Mouse (Mus musculus): ENCODE measurements at regions not wholly inside any gene's neighbourhood (a gene's known extent, or its start where the extent isn't known, plus 50 kb on each side); places are given as distances from the start of the nearest gene placed in this dataset.

- ATAC-seq (ENCODE audit: extremely low read depth, insufficient number of reproducible peaks, low FRiP score, poor library complexity, severe bottlenecking), result no peak
Measured at GRCm38 (mm10) chr10:118743831-118744230, 126.2 kb downstream of the Dyrk2 start.

DNA sequence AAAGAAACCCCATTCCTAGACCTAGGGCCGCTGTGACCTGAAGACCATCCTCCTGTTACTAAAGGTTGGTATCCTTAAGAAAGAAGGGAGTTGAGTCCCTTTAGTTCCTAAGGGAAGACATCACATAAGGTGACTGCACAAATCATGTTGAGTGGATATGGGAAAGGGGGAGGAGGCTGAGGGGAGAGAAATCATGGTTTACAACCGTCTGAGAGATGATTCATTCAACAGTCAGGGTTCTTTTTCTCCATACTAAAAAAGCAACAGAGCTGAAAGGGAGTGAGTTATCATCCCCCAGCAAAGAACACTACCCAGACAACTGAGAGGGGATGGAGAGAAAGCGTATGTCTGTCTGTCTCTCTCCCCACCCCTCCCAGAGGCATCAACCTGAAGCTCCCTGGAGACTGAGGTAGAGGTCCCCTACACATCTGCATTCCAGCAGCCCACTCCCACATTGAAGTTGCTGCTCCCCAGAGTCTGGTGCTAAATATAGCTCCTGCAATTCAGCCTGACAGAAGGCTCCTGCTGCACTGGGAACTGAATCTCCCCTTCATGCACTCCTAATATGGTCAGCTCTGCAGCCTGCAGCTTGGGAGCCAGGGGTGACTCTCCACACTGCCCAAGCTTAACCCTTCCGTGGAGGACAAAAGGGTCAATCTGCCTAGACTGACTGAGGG, 123.2 kb downstream of the Dyrk2 start:
- no peak for ATAC-seq (ENCODE audit: extremely low read depth, insufficient number of reproducible peaks, low FRiP score, poor library complexity, severe bottlenecking)

- no peak for ATAC-seq (ENCODE audit: extremely low read depth, insufficient number of reproducible peaks, low FRiP score, poor library complexity, severe bottlenecking)
Measured at GRCm38 (mm10) chr10:118749039-118749438, 121.0 kb downstream of the Dyrk2 start.

DNA sequence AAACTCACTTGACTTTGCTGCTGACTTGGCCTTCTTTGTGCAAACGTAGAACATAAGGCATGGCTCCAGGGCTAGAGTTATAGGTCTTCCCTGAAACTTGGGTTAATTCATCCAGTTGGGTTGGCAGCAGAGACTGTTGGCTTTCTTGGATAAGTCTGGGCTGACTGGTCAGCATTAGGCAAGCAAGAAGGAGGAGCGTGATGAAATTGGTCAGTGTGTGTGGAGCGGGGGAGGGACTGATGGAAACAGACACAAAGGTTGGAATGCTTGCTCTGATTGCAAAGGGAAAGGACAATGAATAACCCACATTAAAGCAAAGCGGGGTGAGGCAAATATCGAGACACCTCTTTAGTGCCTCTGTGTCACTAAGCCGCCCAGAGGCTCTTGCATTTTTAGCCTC, 120.3 kb downstream of the Dyrk2 start:
- ATAC-seq (ENCODE audit: extremely low read depth, insufficient number of reproducible peaks, low FRiP score, poor library complexity, severe bottlenecking), result no peak

- ATAC-seq (ENCODE audit: extremely low read depth, insufficient number of reproducible peaks, low FRiP score, poor library complexity, severe bottlenecking), result no peak
Measured at GRCm38 (mm10) chr10:118751110-118751509, 118.9 kb downstream of the Dyrk2 start.

DNA sequence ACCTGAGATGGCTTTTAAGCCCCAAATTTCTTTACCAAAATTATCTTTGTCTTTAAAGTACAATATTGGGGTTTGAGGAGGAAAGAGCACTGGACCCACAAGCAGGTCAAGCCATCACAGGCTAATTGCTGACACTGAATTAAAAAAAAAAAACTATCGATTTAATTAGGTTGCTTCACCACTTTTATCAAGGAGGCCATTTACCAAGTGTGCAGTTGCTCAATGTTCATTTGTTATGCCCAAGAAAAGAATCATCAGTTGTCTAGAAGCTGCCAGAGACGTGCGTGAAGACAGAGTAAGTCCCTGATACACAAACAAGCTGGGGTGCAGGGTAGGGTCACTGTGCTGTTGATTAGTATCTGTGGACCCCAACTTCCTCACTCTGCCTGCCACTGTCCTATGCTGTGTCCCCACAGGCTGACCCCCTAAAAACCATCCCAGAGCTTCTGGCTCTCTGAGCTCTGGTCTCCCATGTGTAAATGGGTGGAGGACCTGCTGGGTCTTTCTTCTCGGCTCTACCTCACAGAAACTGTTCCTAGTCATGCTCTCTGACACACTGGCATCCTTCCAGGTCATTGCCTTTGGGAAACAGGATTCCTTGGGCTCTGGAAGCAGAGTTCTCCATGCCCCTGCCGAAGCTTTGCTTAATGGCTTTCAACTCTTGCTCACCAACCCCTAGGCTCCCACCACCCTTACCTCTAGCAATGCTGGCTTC, 116.8 kb downstream of the Dyrk2 start:
- ATAC-seq (ENCODE audit: extremely low read depth, insufficient number of reproducible peaks, low FRiP score, poor library complexity, severe bottlenecking), result no peak

DNA sequence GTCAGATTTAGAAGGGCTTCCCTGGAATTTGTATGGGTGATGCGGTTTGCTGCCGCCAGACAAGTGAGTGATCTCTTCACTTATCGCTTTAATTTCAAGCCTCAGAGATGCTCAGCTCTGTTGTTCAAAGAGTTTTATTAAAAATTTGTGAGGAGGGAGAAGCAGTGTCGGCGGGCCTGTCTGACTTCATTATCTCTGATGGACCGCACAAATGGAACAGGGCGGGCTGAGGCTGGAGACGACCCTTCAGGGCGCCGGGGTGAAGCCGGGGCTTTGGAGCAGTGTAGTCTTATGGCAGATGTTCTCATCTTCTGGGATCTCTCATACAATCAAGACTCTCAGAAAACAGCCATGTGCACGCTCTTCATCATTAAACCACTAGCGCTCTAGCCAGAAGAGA, 115.2 kb downstream of the Dyrk2 start:
- ATAC-seq (ENCODE audit: extremely low read depth, insufficient number of reproducible peaks, low FRiP score, poor library complexity, severe bottlenecking), result no peak

GRCm38 (mm10) chr10:118758825-118759471, 111.1 kb downstream of the Dyrk2 start:
- ATAC-seq (ENCODE audit: extremely low read depth, insufficient number of reproducible peaks, low FRiP score, poor library complexity, severe bottlenecking), result no peak

DNA sequence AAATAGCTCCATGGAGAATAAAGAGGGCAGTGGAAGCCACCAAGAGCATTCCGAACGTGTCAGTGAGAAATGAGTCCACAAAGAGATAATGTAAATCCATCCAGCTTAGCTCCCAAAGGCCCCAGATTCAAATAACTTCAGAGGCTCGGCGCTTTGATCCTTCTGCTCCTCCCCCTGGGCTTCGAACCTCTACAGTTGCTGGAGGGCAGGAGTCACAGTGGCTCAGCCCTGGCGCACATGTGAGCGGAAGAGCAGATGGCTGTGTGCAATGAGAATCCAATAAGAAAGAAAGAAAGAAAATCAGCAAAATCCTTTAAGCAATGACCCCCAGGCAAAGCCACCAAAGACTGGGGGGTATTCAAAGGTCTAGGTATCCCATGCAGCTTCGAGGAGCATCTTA, 109.6 kb downstream of the Dyrk2 start:
- no peak for ATAC-seq (ENCODE audit: extremely low read depth, insufficient number of reproducible peaks, low FRiP score, poor library complexity, severe bottlenecking)

DNA sequence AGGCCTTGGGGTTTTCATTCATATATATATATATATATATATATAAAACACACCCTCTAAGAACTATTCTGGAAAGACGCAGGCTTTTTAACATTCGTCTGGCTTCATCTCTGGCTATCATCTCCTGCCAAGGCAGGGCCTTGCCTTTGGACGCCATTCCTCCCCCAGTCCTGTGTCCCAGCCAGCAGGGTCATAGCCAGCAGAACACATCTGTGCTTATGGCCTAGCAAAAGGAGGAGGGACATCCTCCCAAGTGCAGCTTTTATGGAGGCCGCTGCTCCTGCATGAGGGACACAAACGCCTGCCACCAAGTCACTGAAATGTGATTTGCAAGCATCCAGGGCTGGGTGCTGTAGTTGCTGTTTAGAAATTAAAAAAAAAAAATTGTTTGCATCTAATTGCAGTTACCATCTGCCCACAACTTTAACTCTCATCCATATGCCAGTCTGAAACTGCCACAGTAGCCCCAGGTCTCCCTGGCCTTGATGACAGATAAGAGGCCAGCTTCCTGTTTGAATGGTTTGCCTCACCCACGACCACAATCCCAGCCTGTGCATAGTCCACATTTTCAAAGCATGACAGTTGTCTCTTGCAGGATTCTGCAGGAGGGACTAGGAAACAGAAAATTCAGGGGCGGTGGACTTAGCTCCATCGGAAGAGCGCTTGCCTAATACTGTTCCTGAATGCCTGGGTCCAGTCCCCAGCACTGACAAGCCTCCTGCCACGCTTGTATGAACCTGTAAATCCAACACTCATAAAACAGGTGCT, 108.7 kb downstream of the Dyrk2 start:
- no peak for ATAC-seq (ENCODE audit: extremely low read depth, insufficient number of reproducible peaks, low FRiP score, poor library complexity, severe bottlenecking)

DNA sequence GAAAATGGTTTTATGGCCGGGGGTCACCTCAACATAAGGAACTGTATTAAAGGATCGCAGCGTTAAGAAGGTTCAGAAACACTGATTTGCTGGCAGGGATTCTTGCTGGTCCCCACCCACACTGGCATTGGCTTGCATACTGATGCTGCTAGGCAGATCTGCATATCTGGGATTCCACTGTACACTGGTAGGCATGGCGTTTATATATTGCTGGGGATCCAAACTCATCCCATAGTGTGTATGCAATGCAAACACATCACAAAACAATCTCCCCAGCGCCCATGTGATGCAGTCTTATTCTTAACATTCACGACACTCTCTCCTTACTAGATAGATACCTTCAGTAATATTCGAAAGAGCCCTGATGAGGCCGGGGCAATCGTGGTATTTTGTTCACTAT, 105.0 kb downstream of the Dyrk2 start:
- ATAC-seq (ENCODE audit: extremely low read depth, insufficient number of reproducible peaks, low FRiP score, poor library complexity, severe bottlenecking), result no peak

GRCm38 (mm10) chr10:118765544-118766441, 104.2 kb downstream of the Dyrk2 start:
- peak; percentile 93 for ATAC-seq (ENCODE audit: extremely low read depth, insufficient number of reproducible peaks, low FRiP score, poor library complexity, severe bottlenecking)

DNA sequence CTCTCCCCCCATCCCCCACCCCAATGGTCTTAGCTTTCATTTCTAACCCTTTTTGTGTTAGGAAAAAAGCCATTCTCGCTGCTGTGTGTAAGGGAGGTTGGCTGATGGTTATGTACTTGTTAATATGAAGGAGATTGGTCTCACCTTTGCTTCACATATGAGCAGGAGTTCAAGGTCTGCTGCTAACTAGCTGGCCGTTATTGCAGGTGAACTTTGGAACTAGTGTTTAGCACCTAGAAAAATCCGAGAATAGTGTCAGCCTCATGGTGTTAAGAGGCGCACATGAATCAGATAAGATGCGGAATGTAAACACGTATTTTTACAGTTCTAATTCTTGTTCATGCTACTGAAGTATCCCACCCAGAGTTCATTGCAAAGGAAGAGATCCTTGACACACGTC, 103.2 kb downstream of the Dyrk2 start:
- ATAC-seq (ENCODE audit: extremely low read depth, insufficient number of reproducible peaks, low FRiP score, poor library complexity, severe bottlenecking), result no peak

GRCm38 (mm10) chr10:118769751-118770150, 100.3 kb downstream of the Dyrk2 start:
- ATAC-seq (ENCODE audit: extremely low read depth, insufficient number of reproducible peaks, low FRiP score, poor library complexity, severe bottlenecking), result no peak

DNA sequence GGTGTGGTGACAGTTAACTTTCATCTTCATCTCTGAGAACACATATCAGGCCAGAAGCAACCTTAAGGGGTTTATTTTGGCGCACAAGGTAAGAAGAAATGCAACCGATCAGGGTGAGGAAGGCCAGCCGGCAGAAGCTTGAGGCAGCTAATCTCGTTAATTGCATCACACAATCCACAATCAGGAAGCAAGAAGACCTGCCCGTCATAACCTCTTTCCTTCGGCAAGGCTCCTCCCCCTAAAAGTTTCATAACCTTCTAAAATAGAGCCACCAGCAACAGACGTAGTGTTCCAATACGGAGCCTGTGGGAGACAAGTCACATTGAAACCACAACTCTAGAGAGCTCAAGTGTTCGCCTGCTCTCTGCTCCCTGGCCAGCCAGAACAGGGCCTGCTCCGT, 91.4 kb downstream of the Dyrk2 start:
- peak; percentile 94 for ATAC-seq (ENCODE audit: extremely low read depth, insufficient number of reproducible peaks, low FRiP score, poor library complexity, severe bottlenecking)

GRCm38 (mm10) chr10:118780831-118781569, 89.0 kb downstream of the Dyrk2 start:
- ATAC-seq (ENCODE audit: extremely low read depth, insufficient number of reproducible peaks, low FRiP score, poor library complexity, severe bottlenecking), result no peak

DNA sequence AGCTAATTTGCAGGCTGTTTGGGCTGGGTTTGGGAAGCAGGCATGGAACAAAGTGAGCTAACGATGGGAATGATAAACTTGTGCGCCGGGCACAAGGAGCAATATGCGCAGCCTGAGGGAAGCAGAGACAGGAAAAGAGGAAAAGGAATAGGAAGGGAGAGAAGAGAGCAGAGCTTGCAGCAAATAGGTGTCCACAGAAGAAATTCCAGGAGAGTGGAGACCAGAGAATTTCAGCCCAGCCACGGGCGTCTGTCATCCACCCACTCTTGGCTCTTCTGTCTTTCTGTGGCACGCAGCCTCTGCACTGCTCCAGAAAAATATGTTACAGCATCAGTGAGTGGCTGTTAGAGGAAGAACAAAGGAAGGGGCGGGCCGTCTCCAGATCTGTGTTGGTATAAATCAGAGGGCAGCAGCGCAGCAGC, 88.2 kb downstream of the Dyrk2 start:
- no peak for ATAC-seq (ENCODE audit: extremely low read depth, insufficient number of reproducible peaks, low FRiP score, poor library complexity, severe bottlenecking)

DNA sequence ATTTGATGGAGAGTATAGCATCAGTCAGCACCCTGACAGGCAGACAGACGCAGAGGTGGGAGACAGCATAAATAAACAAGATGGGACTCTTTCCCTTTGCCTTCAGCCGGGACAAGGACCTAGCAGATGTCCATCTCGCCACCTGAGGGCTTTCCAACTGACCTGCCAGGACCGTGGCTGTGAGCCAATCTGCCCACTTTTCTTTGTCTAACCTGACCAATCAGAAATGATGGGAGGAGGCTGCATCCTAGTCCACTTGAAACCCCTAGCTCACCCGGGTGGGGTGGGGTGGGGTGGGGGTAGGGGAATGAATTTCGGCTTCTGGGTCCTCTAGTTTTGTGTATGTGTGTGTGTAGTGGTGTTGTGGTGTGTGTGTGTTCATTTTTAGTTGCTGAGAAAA, 87.4 kb downstream of the Dyrk2 start:
- no peak for ATAC-seq (ENCODE audit: extremely low read depth, insufficient number of reproducible peaks, low FRiP score, poor library complexity, severe bottlenecking)
